Comparison of ENCODE assay signal across 26 mouse cellular contexts in the genomic region with DNA sequence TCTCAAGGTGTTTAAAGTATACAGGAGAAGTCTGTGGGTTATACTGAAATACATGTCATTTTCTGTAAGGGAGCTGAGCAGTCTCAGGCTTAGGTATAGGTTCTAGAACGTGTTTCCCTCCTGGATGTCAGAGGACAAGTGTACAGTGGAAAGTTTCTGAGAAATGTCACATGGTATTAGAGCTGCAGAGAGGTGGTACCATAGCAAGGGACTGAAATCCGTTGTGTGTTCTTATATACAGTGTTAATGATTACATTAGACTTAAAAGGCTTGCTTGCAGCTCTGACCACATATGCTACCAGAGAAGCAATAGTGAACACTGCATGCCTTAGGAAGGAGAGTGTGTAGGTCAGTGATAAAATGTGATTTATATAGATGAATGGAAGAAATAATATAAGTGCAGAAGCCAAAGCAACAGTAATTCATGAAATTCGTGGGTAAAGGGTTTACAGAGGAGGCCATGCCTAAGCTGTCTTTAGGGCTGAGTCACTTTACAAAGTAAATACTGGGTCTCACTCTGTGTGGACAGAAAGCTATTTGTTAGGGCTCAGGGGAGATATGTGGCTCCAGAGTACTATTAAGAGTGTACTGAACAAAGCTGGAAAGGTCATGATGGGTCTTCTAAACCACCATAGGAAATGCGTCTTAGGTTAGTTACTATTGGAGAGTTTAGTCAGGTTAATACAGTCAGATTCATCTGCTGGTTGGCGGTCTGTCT. TPM values are rescaled to one million over a fixed set of nuclear protein-coding genes. Genes with fewer than 3 reads are reported as not detected.
DNase-seq lines count a peak whose midpoint lies in the region; ATAC-seq and TF ChIP-seq lines count a peak whose summit lies in the region.
"Had no signal": no experiment of that assay in that cellular context is flagged by ENCODE, and none has a peak within 500 bp of the region (broad histone marks: within the 10 kb centered on the region; RNA-seq: fewer than 3 reads in every experiment).

No protein-coding gene starts in this region.

- peak; percentile 53; the same call in 1 of the 2 replicates for ATAC-seq in intestine, embryonic 16.5 days
- ATAC-seq in intestine, embryonic 15.5 days = no peak
- ATAC-seq in lung, postnatal 0 days = 0 out of 2 replicates have a peak, but pooled peaks have one; percentile 38
- ATAC-seq in liver, postnatal 0 days = peak; percentile 38; the same call in 1 of the 2 replicates
- ATAC-seq: forebrain, embryonic 16.5 days; inflammation-experienced regulatory T-cells, adult 6 months; midbrain, embryonic 16.5 days had no signal

- no peak overlapping the region for H3K9ac ChIP-seq in intestine, embryonic 16.5 days (ENCODE audit: low read depth, low read length)
- no peak overlapping the region for H3K9ac ChIP-seq in intestine, embryonic 15.5 days
- H3K9ac ChIP-seq in lung, postnatal 0 days (replicated peaks; ENCODE audit: low read depth) = no peak overlapping the region
- H3K9ac ChIP-seq in liver, postnatal 0 days (replicated peaks) = no peak overlapping the region
- H3K9ac ChIP-seq: embryonic facial prominence, embryonic 15.5 days; heart, embryonic 15.5 days; hindbrain, embryonic 14.5 days; limb, embryonic 15.5 days; neural tube, embryonic 13.5 days had no signal

- no peak for TF ChIP-seq EP300 in lung, postnatal 0 days (IDR thresholded peaks at IDR 0.05)
- TF ChIP-seq EP300 in liver, postnatal 0 days (IDR thresholded peaks at IDR 0.05; ENCODE audit: low read depth) = no peak

- H3K9me3 ChIP-seq in intestine, embryonic 16.5 days (ENCODE audit: control insufficient read depth, low read length) = no peaks in the 10 kb centered on the region
- no peaks in the 10 kb centered on the region for H3K9me3 ChIP-seq in intestine, embryonic 15.5 days
- H3K9me3 ChIP-seq in lung, postnatal 0 days (ENCODE audit: low read length) = no peaks in the 10 kb centered on the region
- no peaks in the 10 kb centered on the region for H3K9me3 ChIP-seq in liver, postnatal 0 days (ENCODE audit: low read length)
- H3K9me3 ChIP-seq: embryonic facial prominence, embryonic 15.5 days; heart, embryonic 15.5 days; limb, embryonic 15.5 days; midbrain, embryonic 10.5 days; neural tube, embryonic 13.5 days had no signal

- H3K4me1 ChIP-seq in intestine, embryonic 16.5 days (ENCODE audit: control insufficient read depth, insufficient read depth, low read length) = no peaks in the 10 kb centered on the region
- no peaks in the 10 kb centered on the region for H3K4me1 ChIP-seq in intestine, embryonic 15.5 days (replicated peaks)
- H3K4me1 ChIP-seq in lung, postnatal 0 days (ENCODE audit: insufficient read depth, low read depth, low read length) = no peaks in the 10 kb centered on the region
- H3K4me1 ChIP-seq in liver, postnatal 0 days (ENCODE audit: insufficient read depth) = no peaks in the 10 kb centered on the region
- H3K4me1 ChIP-seq: embryonic facial prominence, embryonic 15.5 days; limb, embryonic 15.5 days; midbrain, embryonic 10.5 days; neural tube, embryonic 13.5 days had no signal

- H3K36me3 ChIP-seq in intestine, embryonic 16.5 days (ENCODE audit: control insufficient read depth, insufficient read depth, low read length) = no peaks in the 10 kb centered on the region
- no peaks in the 10 kb centered on the region for H3K36me3 ChIP-seq in intestine, embryonic 15.5 days
- no peaks in the 10 kb centered on the region; the same call in 1 of the 2 replicates for H3K36me3 ChIP-seq in lung, postnatal 0 days (ENCODE audit: insufficient read depth, low read length)
- peaks cover 8% of the 10 kb centered on the region for H3K36me3 ChIP-seq in liver, postnatal 0 days (replicated peaks; ENCODE audit: insufficient read depth, low read length)

- TF ChIP-seq CTCF in lung, postnatal 0 days (IDR thresholded peaks at IDR 0.05) = no peak
- TF ChIP-seq CTCF in liver, postnatal 0 days (IDR thresholded peaks at IDR 0.05; ENCODE audit: low read depth) = no peak

- no peak for DNase-seq in lung, postnatal 0 days (ENCODE audit: low spot score)
- no peak for DNase-seq in lung, postnatal 4 days
- no peak for DNase-seq in liver, postnatal 0 days
- no peak for DNase-seq in MN1 (ENCODE audit: low spot score)
- no peak for DNase-seq in thymus, postnatal 14 days
- DNase-seq: adrenal gland, postnatal 10 days; cerebellum, adult 18-20 months; cerebellum, postnatal 14 days; heart, postnatal 4 days; layer of hippocampus, adult 9-11 months; left cerebral cortex, postnatal 4 days; retina, postnatal 1 day; thymus, adult 18-20 months; thymus, postnatal 4 days had no signal

- H3K4me2 ChIP-seq in intestine, embryonic 16.5 days (ENCODE audit: low read depth, low read length) = no peak overlapping the region
- H3K4me2 ChIP-seq in intestine, embryonic 15.5 days (replicated peaks) = no peak overlapping the region
- H3K4me2 ChIP-seq in lung, postnatal 0 days (replicated peaks; ENCODE audit: low read depth, low read length) = no peak overlapping the region
- H3K4me2 ChIP-seq in liver, postnatal 0 days (ENCODE audit: low read depth, low read length) = no peak overlapping the region
- H3K4me2 ChIP-seq: embryonic facial prominence, embryonic 15.5 days; heart, embryonic 15.5 days; hindbrain, embryonic 14.5 days; limb, embryonic 15.5 days; neural tube, embryonic 13.5 days had no signal

- H3K27ac ChIP-seq in intestine, embryonic 16.5 days (ENCODE audit: low read length) = no peak overlapping the region
- H3K27ac ChIP-seq in intestine, embryonic 15.5 days = no peak overlapping the region
- no peak overlapping the region for H3K27ac ChIP-seq in lung, postnatal 0 days (ENCODE audit: low read length)
- no peak overlapping the region for H3K27ac ChIP-seq in liver, postnatal 0 days (ENCODE audit: low read depth)
- H3K27ac ChIP-seq: embryonic facial prominence, embryonic 15.5 days; heart, embryonic 15.5 days; hindbrain, embryonic 14.5 days; limb, embryonic 15.5 days; midbrain, embryonic 10.5 days; neural tube, embryonic 13.5 days had no signal

- 74% methylated on average over 5 of the region's 5 CpGs for WGBS in intestine, embryonic 16.5 days
- 75% methylated on average over 5 of the region's 5 CpGs for WGBS in intestine, embryonic 15.5 days
- 64% methylated on average over 5 of the region's 5 CpGs for WGBS in lung, postnatal 0 days
- WGBS in liver, postnatal 0 days (ENCODE audit: insufficient replicate concordance) = 65% methylated on average over 5 of the region's 5 CpGs

- H3K27me3 ChIP-seq in intestine, embryonic 16.5 days (replicated peaks; ENCODE audit: control insufficient read depth, insufficient read depth, low read length) = no peaks in the 10 kb centered on the region
- no peaks in the 10 kb centered on the region for H3K27me3 ChIP-seq in intestine, embryonic 15.5 days (replicated peaks)
- no peaks in the 10 kb centered on the region for H3K27me3 ChIP-seq in lung, postnatal 0 days (replicated peaks; ENCODE audit: insufficient read depth, low read length)
- no peaks in the 10 kb centered on the region for H3K27me3 ChIP-seq in liver, postnatal 0 days (ENCODE audit: insufficient read depth, low read length)
- H3K27me3 ChIP-seq: embryonic facial prominence, embryonic 15.5 days; heart, embryonic 15.5 days; limb, embryonic 15.5 days; neural tube, embryonic 13.5 days had no signal

- H3K4me3 ChIP-seq in intestine, embryonic 16.5 days (ENCODE audit: low read length) = no peak overlapping the region
- no peak overlapping the region for H3K4me3 ChIP-seq in intestine, embryonic 15.5 days (replicated peaks)
- no peak overlapping the region for H3K4me3 ChIP-seq in lung, postnatal 0 days (ENCODE audit: low read depth, low read length)
- no peak overlapping the region for H3K4me3 ChIP-seq in liver, postnatal 0 days (ENCODE audit: low read depth, low read length)
- H3K4me3 ChIP-seq: embryonic facial prominence, embryonic 15.5 days; heart, embryonic 15.5 days; limb, embryonic 15.5 days; midbrain, embryonic 10.5 days; myocyte; neural tube, embryonic 13.5 days had no signal

RNA-seq across cellular contexts. Expression of gene Ktn1, which starts 17.0 kb away (rescaled TPM):
- polyA plus RNA-seq in intestine, embryonic 16.5 days (2015; fragmentation: Nextera tagmentation; extraction: Ambion mirVana) = 33.4 and 37.2 TPM in 2 replicates
- polyA plus RNA-seq in intestine, embryonic 15.5 days (2015; fragmentation: Nextera tagmentation; extraction: Ambion mirVana) = 40.8 and 54.5 TPM in 2 replicates
- polyA plus RNA-seq in lung, postnatal 0 days (2015; fragmentation: Nextera tagmentation; extraction: Ambion mirVana) = 50.8 and 53.9 TPM in 2 replicates
- 16.7 and 17.4 TPM in 2 replicates for polyA plus RNA-seq in liver, postnatal 0 days (2015; fragmentation: Nextera tagmentation; extraction: Ambion mirVana)
